Mouse (Mus musculus): ENCODE measurements around the gene Avpi1.
A peak's percentile ranks its signal among the peaks of the same experiment; 100 is the strongest.

Gene Avpi1

GRCm38 (mm10) chr19:42128787-42129508 lies at the start of gene Avpi1:
Gene Avpi1, minus strand, starts transcription at chr19:42129059.
- peak; percentile 90 for DNase-seq (ENCODE audit: low spot score)

DNA sequence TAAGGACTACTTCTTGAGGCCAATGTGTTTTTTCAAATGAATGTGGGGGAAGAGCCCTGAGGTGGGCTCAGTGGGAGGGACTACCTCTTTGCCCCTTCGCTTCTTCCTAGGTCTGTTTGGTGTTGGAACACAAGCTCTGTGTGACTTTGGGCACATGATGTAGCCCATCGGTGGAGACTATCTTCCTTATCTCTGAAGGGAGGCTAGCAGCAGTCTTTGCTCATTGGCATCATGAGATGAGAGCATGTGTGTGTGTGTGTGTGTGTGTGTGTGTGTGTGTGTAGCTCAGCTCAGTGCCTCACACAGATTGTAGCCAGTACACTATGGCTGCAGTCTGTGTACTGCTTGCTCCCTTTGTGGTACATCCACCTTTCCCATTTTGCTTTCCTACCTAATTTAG lies 48.6 kb upstream of the Avpi1 start:
- no peak for DNase-seq (ENCODE audit: low spot score)

- DNase-seq (ENCODE audit: low spot score) = no peak
Measured at GRCm38 (mm10) chr19:42176841-42177240, 48.0 kb upstream of the Avpi1 start.

GRCm38 (mm10) chr19:42170025-42170969 lies 41.4 kb upstream of the Avpi1 start:
- DNase-seq (ENCODE audit: low spot score) = peak; percentile 59

DNA sequence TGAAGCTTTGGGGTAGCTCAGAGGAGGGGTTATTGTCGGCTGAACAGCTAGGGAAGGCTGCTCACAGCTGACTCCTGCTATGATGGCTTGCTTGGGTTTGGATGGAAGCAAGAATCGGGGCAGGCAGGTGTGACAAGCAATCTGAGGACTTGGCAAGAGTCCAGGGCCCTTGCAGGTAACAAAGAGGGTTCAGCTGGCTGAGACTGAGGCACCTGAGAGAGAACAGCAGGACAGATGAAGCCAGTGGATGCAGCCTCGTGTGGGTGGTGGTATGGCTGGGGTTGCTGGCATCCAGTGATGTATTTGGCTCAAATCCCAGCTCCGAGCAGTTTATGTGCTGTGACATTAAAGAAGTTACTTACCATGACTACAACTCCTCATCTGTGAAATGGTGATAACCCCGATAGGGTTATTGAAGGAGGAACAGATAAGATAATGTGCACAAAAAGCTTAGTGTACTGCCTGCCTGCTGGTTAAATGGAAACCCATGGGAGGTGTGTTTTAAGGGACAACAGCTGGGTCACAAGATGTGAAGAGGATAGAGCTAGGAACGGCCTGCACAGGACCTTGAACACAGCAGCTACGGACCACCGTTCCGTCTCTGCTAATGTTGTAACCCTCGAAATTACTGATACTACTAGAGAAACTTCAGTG lies 40.6 kb upstream of the Avpi1 start:
- DNase-seq (ENCODE audit: low spot score) = no peak

DNA sequence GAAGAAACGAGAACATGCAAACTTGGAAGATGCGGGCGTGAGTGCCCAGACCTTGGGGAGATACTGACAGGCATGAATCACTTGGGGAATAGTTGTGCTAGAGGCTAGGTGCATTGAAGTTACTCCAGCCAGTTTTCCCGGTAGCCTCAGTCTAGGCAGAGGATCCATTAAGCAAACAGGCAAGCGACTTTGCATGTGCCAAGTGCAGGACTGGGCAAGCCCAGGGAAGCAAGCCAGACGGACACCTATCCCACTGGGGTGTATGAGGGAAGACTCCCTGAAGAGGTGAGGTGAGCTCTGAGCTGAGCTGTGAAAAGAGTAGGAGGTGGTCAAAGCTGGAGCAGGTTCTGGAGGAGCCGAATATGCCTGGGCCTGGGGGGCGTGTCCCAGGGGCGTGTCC lies 38.6 kb upstream of the Avpi1 start:
- DNase-seq (ENCODE audit: low spot score) = no peak

DNA sequence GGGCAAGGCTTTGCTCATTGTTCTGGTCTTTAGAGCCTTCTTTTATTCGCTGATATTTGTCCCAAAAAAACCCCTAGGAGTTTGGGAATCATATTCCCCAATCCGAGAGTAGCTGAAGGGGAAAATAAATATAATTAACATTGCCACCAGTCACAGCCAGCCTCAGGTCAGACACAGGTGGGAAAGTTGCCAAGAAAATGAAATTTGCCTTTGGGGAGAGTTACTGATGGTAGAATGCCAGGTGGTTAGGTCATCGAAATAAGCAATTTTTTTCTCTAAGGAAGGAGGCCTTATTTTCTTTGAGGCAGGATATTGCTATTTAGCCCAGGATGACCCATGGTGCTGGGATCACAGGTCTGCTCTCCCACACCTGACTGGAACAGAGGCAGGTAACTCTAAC lies 37.9 kb upstream of the Avpi1 start:
- DNase-seq (ENCODE audit: low spot score) = no peak

GRCm38 (mm10) chr19:42166130-42166529 lies 37.3 kb upstream of the Avpi1 start:
- peak; percentile 87 for DNase-seq (ENCODE audit: low spot score)

DNA sequence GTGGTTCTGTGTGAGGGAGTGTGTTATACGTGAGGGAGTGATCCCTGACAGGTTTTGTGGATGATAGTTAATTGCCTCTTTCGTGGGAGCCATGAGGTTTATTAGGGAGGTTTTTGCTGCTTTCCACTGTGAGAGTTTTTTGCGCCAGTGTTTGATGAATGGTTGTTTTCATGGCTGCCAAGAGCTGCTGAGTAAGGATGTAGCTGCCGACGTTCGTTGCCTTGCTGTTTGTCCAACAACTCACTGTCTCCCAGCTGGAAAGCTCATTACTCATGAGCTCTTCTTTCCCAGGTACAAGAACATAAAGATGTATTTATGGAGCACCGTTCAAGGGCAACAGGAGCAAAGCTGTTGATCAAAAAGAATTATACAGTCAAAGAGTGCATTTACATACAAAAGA lies 35.3 kb upstream of the Avpi1 start:
- no peak for DNase-seq (ENCODE audit: low spot score)

DNA sequence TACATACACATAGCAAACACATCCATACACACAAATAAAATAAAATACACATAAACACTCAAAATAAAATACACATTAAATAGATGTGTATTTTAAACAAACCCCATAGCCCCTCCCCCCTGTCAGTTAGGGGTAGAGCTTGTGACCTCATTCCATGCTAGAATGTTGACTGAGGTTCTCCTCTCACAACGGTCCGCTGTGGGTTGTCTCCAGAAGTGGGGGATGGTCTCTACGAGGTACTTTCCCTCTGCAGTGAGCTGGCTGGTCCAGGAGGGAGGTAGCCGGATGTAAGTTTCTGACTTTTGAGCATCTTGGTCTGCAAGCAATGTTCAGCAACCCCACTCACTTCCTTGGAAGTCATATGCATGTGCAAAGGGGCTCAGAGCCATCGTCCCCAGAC lies 34.9 kb upstream of the Avpi1 start, which contains the start of gene Zfyve27:
TSS of gene Zfyve27 (plus strand) at position 188 of the 400 bp plus-strand sequence.
- no peak for DNase-seq (ENCODE audit: low spot score)

- DNase-seq (ENCODE audit: low spot score) = no peak
Measured at GRCm38 (mm10) chr19:42158246-42159017, 29.6 kb upstream of the Avpi1 start.

DNA sequence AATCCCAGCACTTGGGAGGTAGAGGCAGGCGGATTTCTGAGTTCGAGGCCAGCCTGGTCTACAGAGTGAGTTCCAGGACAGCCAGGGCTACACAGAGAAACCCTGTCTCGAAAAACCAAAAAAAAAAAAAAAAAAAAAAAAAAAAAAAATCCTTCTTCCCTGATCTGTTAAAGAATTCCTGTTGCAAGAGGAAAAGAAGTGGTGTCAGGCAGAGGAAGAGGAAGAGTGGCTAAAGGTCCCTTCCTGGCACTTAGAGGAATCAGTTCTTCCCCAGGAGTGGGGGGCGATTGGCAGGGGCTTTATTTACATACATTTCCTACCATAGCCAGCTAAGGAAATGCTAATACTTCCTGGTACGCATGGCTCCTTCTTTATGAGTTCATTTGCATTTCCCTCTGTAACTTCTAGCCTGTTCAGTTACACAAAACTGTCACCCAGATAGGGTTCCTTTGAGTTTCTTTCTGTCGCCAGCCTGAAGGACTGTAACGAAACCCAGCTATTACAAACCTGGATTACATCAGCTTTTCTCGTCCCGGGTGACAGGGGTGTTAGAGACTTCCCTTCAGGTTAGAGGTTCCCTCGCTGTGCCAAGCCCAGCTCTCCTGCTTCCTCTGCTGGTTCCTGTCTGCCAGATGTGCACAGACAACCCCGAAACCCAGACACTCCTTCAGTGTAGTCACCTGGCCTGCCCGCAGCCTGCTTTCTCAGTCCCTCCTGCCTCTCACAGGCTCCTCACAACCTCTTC lies 28.8 kb upstream of the Avpi1 start:
- DNase-seq (ENCODE audit: low spot score) = no peak

DNA sequence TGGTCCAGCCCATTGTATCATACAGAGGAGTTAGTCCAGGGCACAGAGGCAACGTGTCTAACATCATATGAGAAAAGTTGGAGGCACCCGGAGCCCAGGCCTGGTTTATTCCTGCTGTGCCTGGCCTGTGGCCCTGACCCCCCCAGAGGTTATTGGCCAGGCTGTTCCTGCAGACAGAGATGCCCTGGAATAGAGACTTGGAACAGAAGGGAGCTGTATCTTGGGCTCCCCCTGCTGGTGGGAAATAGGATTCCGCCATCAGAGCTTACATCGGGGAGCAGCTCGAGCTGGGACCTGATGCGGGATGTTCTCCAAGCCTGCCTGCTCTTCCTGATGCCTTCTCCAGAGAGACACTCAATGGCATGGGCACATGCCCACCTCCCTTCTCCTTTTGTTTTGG lies 23.1 kb upstream of the Avpi1 start:
- peak; percentile 67 for DNase-seq (ENCODE audit: low spot score)

GRCm38 (mm10) chr19:42148569-42148860 lies 19.7 kb upstream of the Avpi1 start:
- no peak for DNase-seq (ENCODE audit: low spot score)

DNA sequence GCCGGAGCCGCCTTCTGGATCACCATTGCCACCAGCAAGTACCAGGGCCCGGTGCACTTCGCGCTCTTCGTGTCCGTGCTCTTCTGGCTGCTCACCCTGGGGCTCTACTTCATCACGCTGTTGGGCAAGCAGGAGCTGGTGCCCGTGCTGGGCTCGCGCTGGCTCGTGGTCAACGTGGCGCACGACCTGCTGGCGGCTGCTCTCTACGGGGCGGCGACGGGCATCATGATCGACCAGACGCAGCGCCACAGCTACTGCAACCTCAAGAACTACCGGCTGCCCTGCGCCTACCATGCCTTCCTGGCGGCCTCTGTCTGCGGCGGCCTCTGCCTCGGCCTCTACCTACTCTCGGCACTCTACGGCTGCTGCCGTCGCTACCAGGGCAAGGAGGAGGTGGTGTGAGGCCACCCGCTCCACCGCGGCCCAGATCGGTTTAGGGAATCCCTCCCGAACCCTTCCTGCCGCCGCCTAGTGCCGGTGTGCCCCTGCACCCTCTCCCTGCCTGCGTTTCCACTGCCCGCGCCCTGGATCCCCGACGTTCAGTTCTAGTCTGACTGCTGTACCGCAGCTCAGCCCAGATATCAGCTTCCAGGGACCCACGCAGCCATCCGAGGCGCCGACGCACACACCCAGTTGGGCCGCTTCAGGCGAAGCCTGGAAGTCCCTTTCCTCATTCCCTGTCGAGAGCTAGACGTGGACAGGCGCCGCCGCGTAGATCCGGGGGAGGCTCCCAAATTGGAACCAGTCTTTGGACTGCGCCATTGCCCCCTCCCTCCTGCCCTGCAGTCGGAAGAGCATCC lies 19.1 kb upstream of the Avpi1 start:
- DNase-seq (ENCODE audit: low spot score) = peak; percentile 61

DNA sequence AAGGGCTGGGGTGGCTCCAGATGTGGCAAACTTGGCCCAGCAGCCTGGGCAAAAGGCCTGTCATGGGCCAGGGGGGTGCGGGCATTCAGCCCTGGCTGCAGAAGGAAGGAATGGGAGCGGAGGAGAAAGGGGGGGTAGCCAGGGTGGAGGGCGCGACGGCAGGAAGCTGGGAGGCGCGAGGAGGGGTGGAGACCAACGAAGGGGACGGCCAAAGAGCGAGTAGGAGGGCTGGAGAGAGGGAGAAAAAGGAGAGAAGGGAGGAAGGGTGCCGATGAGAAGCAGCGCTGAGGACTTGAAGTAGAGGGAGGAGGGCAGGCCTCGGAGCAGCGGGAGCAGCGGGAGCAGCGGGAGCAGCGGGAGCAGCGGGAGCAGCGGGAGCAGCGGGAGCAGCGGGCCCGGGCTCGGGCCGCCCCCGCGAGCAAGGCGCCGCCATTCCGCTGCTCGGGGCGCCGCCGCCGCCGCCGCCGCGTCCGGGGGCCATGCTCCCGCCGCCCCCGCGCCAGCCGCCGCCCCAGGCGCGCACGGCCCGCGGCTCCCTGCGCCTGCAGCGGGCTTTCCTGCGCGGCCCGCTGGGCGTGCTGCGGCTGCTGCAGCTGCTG lies 18.4 kb upstream of the Avpi1 start, which contains the start of gene Marveld1:
TSS of gene Marveld1 (plus strand) at position 231 of the 599 bp plus-strand sequence.
- peak; percentile 69 for DNase-seq (ENCODE audit: low spot score)

GRCm38 (mm10) chr19:42146276-42147010 lies 17.6 kb upstream of the Avpi1 start:
- no peak for DNase-seq (ENCODE audit: low spot score)

- DNase-seq (ENCODE audit: low spot score) = no peak
Measured at GRCm38 (mm10) chr19:42145731-42146130, 16.9 kb upstream of the Avpi1 start.

DNA sequence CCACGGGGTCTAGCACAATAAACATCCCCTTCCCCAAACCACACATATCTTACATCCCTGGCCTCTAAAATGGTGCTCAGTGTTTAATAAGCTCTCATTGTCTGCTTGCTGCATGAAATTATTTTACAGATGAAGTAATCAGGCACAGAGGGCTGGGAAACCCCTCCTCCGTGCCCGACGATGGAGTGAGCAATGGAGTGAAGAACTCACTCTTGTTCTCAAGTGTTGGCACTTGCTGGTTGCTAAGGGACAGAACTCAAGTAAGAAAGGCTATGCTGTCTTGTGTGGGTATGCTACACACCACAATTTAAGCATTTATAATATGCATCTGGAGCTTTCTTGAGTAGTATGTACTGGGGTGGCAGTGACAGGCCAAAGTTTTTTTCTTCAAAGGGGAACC lies 16.4 kb upstream of the Avpi1 start:
- DNase-seq (ENCODE audit: low spot score) = no peak

Measured in ovary, postnatal 10 days (tissue).